In the genomic region with DNA sequence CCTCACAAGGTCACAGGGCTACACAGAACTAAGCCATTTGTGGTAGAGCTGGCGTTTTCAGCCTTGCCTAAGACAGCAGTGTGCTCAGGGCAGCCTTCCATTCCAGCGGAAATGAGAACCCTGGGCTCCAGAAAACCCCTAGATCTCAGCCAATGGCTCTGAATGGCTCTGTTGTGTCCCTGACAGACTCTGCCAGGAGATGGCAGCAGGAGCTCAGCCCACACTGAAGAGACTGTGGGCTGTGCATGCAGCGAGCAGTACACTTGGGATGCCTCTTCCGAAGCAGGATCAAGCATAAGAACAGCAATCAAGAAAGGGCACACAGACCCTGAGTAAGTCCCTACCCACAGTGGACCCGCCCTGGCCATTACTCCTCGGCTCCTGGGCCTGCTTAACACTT, we compare ENCODE assay signal across 8 mouse cellular contexts.
DNase-seq lines count a peak whose midpoint lies in the region; ATAC-seq and TF ChIP-seq lines count a peak whose summit lies in the region.
"Not testable (repeated sequence)": the region's sequence is repeated elsewhere in the genome, so short reads cannot be mapped to it uniquely, and the experiment has no call there.

No protein-coding gene starts in this region.

- DNase-seq in heart, postnatal 0 days (ENCODE audit: low spot score); intestine, embryonic 14.5 days (ENCODE audit: low spot score); stomach, postnatal 0 days (ENCODE audit: low spot score): not testable (repeated sequence)

- H3K9me3 ChIP-seq in forebrain, embryonic 15.5 days; heart, postnatal 0 days (replicated peaks; ENCODE audit: control insufficient read depth, low read length); intestine, embryonic 14.5 days (ENCODE audit: control insufficient read depth, low read length); limb, embryonic 13.5 days; stomach, postnatal 0 days (ENCODE audit: control insufficient read depth, low read length): not testable (repeated sequence)

- peak; percentile 99 for ATAC-seq in common myeloid progenitor, adult 5-6 weeks (replicated peaks; ENCODE audit: low read depth, poor library complexity, severe bottlenecking)
- peak; percentile 94 for ATAC-seq in forebrain, embryonic 15.5 days (replicated peaks)
- peak; percentile 88 for ATAC-seq in heart, postnatal 0 days (ENCODE audit: insufficient read depth, low read depth)
- ATAC-seq in intestine, embryonic 14.5 days (replicated peaks; ENCODE audit: low FRiP score, low TSS enrichment, low read depth): peak; percentile 80
- ATAC-seq in limb, embryonic 13.5 days (ENCODE audit: low FRiP score, low read depth): peak; percentile 93
- ATAC-seq in megakaryocyte, adult 5-6 weeks (ENCODE audit: poor library complexity, severe bottlenecking): peak; percentile 70
- ATAC-seq in monocyte, adult 5-6 weeks (replicated peaks; ENCODE audit: insufficient number of reproducible peaks, low FRiP score, low TSS enrichment, poor library complexity, severe bottlenecking): peak; percentile 45; the same call in 1 of the 2 replicates
- peak; percentile 83 for ATAC-seq in stomach, postnatal 0 days (ENCODE audit: low FRiP score, low TSS enrichment)

- H3K4me1 ChIP-seq in forebrain, embryonic 15.5 days; heart, postnatal 0 days (ENCODE audit: control insufficient read depth, insufficient read depth); intestine, embryonic 14.5 days (replicated peaks; ENCODE audit: control insufficient read depth, insufficient read depth, low read length); limb, embryonic 13.5 days; stomach, postnatal 0 days (replicated peaks; ENCODE audit: control insufficient read depth, insufficient read depth): not testable (repeated sequence)

- TF ChIP-seq CTCF in heart, postnatal 0 days (IDR thresholded peaks at IDR 0.05; ENCODE audit: low read depth); stomach, postnatal 0 days (IDR thresholded peaks at IDR 0.05; ENCODE audit: low read depth): not testable (repeated sequence)

- H3K27me3 ChIP-seq in forebrain, embryonic 15.5 days; heart, postnatal 0 days (ENCODE audit: control insufficient read depth, insufficient read depth, low read length); intestine, embryonic 14.5 days (replicated peaks; ENCODE audit: control insufficient read depth, insufficient read depth, low read length); limb, embryonic 13.5 days; stomach, postnatal 0 days (ENCODE audit: control insufficient read depth, insufficient read depth, low read length): not testable (repeated sequence)

- not testable (repeated sequence) for H3K27ac ChIP-seq in forebrain, embryonic 15.5 days (replicated peaks); heart, postnatal 0 days (ENCODE audit: low read depth); intestine, embryonic 14.5 days (ENCODE audit: low read depth); limb, embryonic 13.5 days; stomach, postnatal 0 days (replicated peaks)

- H3K9ac ChIP-seq in forebrain, embryonic 15.5 days (replicated peaks); heart, postnatal 0 days (replicated peaks; ENCODE audit: low read depth, low read length); intestine, embryonic 14.5 days (ENCODE audit: low read length); limb, embryonic 13.5 days; stomach, postnatal 0 days (ENCODE audit: low read length): not testable (repeated sequence)

- TF ChIP-seq EP300 in heart, postnatal 0 days (IDR thresholded peaks at IDR 0.05; ENCODE audit: low read depth); stomach, postnatal 0 days (optimal IDR thresholded peaks at IDR 0.05): not testable (repeated sequence)

- not testable (repeated sequence) for H3K4me2 ChIP-seq in forebrain, embryonic 15.5 days (replicated peaks); heart, postnatal 0 days (ENCODE audit: low read depth, low read length); intestine, embryonic 14.5 days (ENCODE audit: low read length); limb, embryonic 13.5 days (replicated peaks); stomach, postnatal 0 days (replicated peaks; ENCODE audit: low read depth)

- not testable (repeated sequence) for H3K4me3 ChIP-seq in forebrain, embryonic 15.5 days; heart, postnatal 0 days (ENCODE audit: low read depth, low read length); intestine, embryonic 14.5 days (ENCODE audit: low read depth, low read length); limb, embryonic 13.5 days; stomach, postnatal 0 days (ENCODE audit: low read depth, low read length)

- H3K36me3 ChIP-seq in forebrain, embryonic 15.5 days; heart, postnatal 0 days (replicated peaks; ENCODE audit: control insufficient read depth, insufficient read depth, low read length); intestine, embryonic 14.5 days (ENCODE audit: control insufficient read depth, insufficient read depth, low read length); limb, embryonic 13.5 days; stomach, postnatal 0 days (ENCODE audit: control insufficient read depth, insufficient read depth, low read length): not testable (repeated sequence)

- no CpG with 5 or more reads among the region's 6 CpGs for WGBS in forebrain, embryonic 15.5 days
- no CpG with 5 or more reads among the region's 6 CpGs for WGBS in heart, postnatal 0 days
- WGBS in intestine, embryonic 14.5 days: no CpG with 5 or more reads among the region's 6 CpGs
- no CpG with 5 or more reads among the region's 6 CpGs for WGBS in limb, embryonic 13.5 days
- WGBS in stomach, postnatal 0 days: no CpG with 5 or more reads among the region's 6 CpGs

Comparison
In these comparisons a context has a peak if more than half of its experiments do, and no peak if none do; other contexts are left out.
1. ATAC-seq: peak in every context shown above with its lines; median percentile 99 in common myeloid progenitor, adult 5-6 weeks; 94 in forebrain, embryonic 15.5 days; 93 in limb, embryonic 13.5 days; 88 in heart, postnatal 0 days; 83 in stomach, postnatal 0 days; 80 in intestine, embryonic 14.5 days; 70 in megakaryocyte, adult 5-6 weeks; 45 in monocyte, adult 5-6 weeks.